Mouse (Mus musculus): ENCODE measurements around the gene Pex11g.

Gene Pex11g

GRCm38 (mm10) chr8:3481605-3482004 lies 14.1 kb upstream of the Pex11g start:
- DNase-seq (ENCODE audit: low spot score in 2 of 2) = no peak

GRCm38 (mm10) chr8:3480221-3480785 lies 12.8 kb upstream of the Pex11g start:
- DNase-seq (ENCODE audit: low spot score in 2 of 2) = no peak

DNA sequence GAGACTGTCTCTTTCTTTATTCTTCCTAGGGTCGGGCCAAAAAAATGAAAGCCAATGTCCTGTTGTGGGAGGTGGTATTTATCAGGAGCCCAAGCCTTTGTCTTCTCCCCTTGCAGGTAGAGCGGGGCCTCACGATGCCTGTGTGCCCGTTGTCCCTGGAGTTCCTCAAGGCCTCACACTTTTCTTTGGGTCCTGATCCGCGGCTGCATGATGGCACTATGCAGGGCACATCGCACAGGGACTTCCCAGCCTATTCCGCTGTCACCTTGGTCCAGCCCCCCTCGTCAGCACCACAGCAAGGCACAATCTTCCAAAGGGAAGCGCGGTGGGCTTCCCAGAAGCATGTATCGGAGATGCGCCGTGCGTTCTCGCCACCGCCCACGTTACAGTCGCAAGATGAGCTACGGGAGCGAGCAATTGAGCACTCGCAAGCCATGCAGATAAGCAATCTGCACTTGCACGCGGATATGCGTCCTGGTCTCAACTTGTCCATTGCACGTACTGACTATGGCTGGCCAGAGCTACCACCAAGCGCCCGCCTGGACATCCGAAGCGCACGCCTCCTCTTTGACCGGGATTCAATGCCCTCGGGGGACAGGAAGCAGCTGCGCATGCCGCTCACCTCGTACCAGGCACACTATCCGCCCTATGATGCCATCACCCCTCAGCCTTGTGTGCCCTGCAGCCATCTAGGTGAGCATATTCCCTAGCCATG lies 8.4 kb upstream of the Pex11g start:
- DNase-seq (ENCODE audit: low spot score in 2 of 2) = no peak

DNA sequence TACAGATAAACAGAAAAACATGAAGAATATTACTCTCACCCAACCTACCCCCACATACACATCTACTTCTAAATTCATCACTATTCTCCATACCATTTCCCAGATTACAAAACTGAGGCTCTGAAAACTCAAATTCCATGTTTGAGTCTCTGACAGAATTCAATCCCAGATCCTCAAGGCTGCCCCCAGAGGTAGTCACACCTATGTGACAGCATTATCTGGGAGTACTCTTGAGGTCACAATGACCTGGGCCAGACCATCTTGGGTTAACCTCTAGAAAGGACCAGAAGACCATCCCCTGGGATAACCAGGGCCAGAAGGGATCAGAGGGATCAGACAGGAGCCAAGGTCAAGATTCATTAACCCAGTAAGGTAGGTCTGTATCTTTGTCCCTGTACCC lies 3.1 kb upstream of the Pex11g start, which contains the start of gene Tex45:
Gene Tex45, plus strand, starts transcription at position 301 of the 400 bp plus-strand sequence.
- DNase-seq (ENCODE audit: low spot score in 2 of 2) = no peak

- no peak for DNase-seq (ENCODE audit: low spot score in 2 of 2)
Observed at GRCm38 (mm10) chr8:3468838-3469237, 1.4 kb upstream of the Pex11g start.

GRCm38 (mm10) chr8:3467886-3468545 lies 536 bp upstream of the Pex11g start:
- no peak for DNase-seq (ENCODE audit: low spot score in 2 of 2)

DNA sequence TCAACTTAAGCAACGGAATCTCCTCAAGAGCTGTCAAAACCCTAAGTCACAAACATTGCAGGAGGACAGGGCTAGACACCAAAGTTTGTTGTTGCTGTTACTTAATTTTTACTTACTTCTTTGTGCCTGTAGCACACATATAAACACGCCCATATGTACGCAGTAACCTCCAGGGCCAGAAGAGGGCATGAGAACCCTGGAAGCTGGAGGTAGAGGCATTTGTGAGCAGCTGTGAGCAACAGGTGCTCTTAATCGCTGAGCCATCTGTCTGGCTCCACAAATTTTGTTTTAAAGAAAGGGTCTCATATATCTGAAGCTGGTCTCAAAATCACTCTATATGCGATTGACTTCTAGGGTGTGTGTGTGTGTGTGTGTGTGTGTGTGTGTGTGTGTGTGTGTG lies 3.2 kb downstream of the Pex11g start:
- no peak for DNase-seq (ENCODE audit: low spot score in 2 of 2)

DNA sequence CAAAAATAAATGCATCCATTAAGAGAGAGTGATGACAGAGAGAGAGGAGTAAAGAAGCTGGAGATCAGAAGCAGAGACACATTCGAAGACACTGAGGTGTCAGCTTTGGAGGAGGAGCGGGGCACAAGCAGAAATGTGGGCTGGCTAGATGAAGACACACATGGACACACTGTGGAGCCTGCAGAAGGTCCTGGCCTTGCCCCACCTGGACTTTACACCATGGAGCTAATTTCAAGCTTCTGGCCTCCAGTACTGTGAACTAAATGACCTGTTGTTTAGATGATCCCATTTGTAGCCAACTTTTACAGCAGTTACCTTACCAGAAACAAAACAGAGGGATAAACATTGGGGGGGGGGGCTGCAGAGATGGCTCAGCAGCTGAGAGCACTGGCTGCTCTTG lies 4.2 kb downstream of the Pex11g start:
- DNase-seq (ENCODE audit: low spot score in 2 of 2) = no peak

- no peak for DNase-seq (ENCODE audit: low spot score in 2 of 2)
Observed at GRCm38 (mm10) chr8:3451992-3452391, 15.5 kb downstream of the Pex11g start.

DNA sequence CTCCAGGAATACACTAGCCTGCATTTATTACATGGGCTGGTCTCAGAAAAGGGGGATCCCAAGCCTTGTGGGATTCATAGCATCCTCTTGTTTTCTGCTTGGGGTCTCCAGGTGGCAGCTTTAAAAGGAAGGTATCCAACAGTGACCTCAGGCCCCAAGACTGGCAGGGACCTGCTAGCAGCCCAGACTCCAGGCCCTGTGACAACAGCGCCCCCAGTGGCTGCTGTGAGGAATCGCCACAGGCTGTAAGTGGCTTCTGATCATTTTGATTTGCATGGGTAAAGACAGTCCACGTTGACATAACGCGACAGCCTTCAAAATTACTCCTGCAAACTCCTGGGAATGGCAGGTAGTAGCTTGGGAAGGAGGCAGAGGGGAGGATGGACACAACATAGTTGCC lies 16.8 kb downstream of the Pex11g start:
- no peak for DNase-seq (ENCODE audit: low spot score in 2 of 2)

DNA sequence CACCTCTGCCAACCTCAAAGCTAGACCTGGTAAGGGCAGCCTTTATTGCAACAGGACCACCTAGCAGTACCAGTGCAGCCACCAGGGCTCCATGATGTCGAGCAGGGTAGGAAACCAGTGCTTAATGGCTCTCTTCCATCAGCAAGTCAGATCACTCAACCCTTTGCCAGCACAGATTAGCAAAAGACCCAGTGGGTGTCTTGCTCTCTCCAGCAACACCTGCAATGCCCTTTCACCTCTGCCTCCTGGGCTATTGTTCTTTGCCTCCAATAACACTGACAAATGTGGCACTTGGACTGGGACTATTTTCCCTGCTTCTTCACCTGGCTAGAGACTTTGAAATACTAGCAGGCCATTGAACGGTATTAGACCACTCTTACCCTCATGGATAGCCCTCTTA lies 18.3 kb downstream of the Pex11g start:
- DNase-seq (ENCODE audit: low spot score in 2 of 2) = no peak

DNA sequence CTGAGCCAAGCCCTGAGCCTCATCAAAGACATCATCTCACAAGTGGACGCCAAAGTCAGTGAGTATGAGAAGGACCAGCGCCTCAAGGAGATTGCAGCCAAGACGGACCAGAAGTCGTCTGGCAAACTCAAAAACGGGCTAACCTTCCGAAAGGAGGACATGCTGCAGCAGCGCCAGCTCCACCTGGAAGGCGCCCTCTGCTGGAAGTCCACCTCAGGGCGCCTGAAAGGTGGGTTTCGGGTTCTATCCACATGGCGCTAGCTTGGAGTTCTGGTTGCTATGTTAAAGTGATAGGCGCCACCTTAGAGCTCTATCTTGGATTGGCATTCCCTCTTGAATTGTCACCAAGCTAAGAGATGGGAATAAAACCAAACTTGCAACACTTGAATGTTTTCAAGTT lies 28.0 kb downstream of the Pex11g start:
- DNase-seq (ENCODE audit: low spot score in 2 of 2) = no peak

DNA sequence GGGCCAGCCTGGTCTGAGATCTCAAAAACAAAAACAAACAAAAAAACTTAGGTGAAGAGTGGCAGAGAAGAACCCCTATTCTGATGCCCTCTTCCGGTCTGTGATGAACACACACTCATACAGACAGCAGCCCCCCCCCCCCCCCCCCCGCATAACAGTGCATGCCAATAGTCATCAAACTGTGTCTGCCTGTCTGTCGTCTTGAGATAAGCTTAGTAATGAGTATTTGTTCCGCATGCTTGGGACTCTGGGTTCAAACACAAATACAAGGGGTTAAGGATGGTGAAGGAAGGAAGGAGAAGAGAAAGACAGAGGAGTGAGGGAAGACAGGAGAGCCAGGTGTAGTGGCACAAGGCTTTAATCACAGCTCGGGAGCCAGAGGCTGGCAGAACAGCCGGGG lies 31.0 kb downstream of the Pex11g start:
- no peak for DNase-seq (ENCODE audit: low spot score in 2 of 2)

DNA sequence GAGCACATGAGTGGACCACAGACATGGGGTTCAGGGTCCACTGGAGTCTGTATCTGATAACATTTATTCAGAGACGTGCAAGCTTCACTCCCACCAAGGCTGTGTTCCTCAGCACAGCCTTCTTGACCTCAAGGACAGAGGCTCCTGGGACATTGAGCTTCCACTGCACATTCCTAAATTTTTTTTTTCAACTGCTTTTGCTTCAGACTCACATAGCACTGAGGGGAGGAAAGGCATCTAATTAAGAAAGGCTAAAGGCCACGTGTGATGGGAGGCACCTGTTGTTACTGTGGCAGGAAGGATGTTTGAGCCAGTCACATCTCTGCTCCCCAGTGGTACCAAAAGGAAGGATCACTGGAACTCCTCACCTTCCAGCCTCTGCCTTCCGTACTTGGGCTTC lies 36.4 kb downstream of the Pex11g start:
- no peak for DNase-seq (ENCODE audit: low spot score in 2 of 2)

GRCm38 (mm10) chr8:3429966-3430365 lies 37.5 kb downstream of the Pex11g start:
- no peak for DNase-seq (ENCODE audit: low spot score in 2 of 2)

GRCm38 (mm10) chr8:3428426-3428825 lies 39.1 kb downstream of the Pex11g start:
- no peak for DNase-seq (ENCODE audit: low spot score in 2 of 2)

GRCm38 (mm10) chr8:3426211-3426610 lies 41.3 kb downstream of the Pex11g start:
- DNase-seq (ENCODE audit: low spot score in 2 of 2) = no peak

DNA sequence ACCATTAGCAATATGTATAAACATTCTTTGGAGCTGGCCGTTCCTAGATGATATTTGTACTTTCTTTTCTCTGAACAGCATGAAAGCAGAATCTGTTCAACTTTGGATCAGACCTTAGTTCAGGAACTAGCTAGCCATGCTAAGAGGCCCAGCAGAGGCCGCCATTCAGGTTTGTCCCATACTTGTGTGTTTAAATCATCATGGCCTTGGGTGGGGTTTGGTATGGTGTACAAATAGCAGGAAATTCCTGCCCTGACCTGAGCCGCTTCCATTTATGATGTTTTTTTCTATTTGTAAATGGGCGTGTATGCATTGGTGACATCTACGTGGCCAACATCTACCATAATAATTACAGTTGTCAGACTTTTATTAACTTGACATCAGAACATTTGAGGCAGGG lies 42.3 kb downstream of the Pex11g start:
- DNase-seq (ENCODE audit: low spot score in 2 of 2) = no peak

DNA sequence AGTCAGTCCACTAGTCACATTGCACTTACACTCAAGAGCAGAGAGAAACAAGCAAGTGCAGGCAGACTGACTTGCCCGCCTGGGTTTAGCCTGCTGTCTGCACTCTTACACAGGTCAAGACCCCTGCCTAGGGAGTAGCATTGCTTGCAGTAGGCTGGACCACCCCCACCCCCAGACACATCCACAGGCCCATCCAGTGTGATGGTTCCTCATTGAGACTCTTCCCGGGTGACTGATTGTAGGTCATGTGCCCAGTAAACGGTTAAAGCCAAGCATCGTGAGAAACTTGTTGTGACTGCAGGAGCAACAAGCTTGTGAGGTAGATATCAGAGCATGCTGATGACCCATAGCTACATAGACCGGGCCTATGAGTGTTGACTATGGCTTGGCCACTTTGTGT lies 46.0 kb downstream of the Pex11g start:
- DNase-seq (ENCODE audit: low spot score in 2 of 2) = no peak

DNA sequence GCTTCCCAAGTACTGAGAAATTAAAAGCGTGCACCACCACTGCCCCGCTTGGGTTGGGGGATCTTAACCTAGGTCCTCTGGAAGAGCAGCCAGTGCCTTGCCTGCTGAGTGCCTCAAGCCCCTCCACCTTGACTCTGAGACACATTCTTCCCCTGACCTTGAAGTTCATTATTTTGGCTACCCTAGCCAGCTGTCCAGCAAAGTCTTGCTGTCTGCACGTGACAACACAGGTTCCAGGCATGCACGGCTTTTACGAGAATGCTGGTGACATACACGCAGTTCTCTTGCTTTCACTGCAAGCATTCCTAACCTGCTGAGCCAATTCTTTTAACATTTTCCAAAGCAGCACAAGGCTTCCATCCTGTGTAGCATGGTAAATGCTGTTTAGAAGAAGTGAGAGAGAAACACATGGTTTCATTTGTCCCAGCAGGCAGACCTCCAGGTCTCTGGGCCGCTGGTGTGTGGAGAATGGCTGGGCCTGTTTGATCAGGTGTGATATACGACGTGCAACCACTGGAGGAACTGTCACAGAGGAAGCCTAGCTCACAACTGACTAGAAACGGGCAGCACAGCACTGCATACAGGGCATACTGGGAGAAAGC lies 47.3 kb downstream of the Pex11g start:
- DNase-seq (ENCODE audit: low spot score in 2 of 2) = no peak

GRCm38 (mm10) chr8:3418101-3418500 lies 49.4 kb downstream of the Pex11g start:
- DNase-seq (ENCODE audit: low spot score in 2 of 2) = no peak

GRCm38 (mm10) chr8:3417455-3417854 lies 50.0 kb downstream of the Pex11g start:
- DNase-seq (ENCODE audit: low spot score in 2 of 2) = no peak

GRCm38 (mm10) chr8:3416846-3417245 lies 50.6 kb downstream of the Pex11g start:
- DNase-seq (ENCODE audit: low spot score in 2 of 2) = no peak

All from right cerebral cortex, adult 2 months (tissue).